Mouse (Mus musculus) gastrocnemius, postnatal 36 days (tissue): Measurements from ENCODE around the gene Isyna1. TPM values are rescaled to one million over a fixed set of nuclear protein-coding genes. Genes with fewer than 3 reads are reported as not detected.
A peak's percentile ranks its signal among the peaks of the same experiment; 100 is the strongest.
"Not testable (repeated sequence)": the region's sequence is repeated elsewhere in the genome, so short reads cannot be mapped to it uniquely, and the experiment has no call there.

Experiments
- DNase-seq, 2 experiments: peaks; one replicate each; pipeline ENCODE4 v3.0.0; 2022
- intact Hi-C: fragments of 180-260 bp; cut with DNase I; formaldehyde crosslinking; loops from one replicate; pipeline ENCODE4 v1.15.1; 2025
- total RNA-seq, 2 experiments: library from RNA; stranded (reverse); gene quantifications; 2 replicates each; pipeline ENCODE4 v1.2.3; 2021

Isyna1 gene
- total RNA-seq, 2 experiments from 2014 or later: 4.1 to 5.1 TPM

- intact Hi-C loops: no loop called here
- DNase-seq: peak; percentile 56 to 73
Observed at GRCm38 (mm10) chr8:70570990-70571389, 23.2 kb upstream of the Isyna1 start.

- intact Hi-C loops: no loop called here
- no peak for DNase-seq
Observed at GRCm38 (mm10) chr8:70574302-70574701, 19.9 kb upstream of the Isyna1 start.

GRCm38 (mm10) chr8:70574915-70575314, 19.3 kb upstream of the Isyna1 start:
- DNase-seq: peak in 1 of 2 experiments; percentile 53
- intact Hi-C loops: no loop called here

- DNase-seq: no peak
- intact Hi-C loops: no loop called here
Observed at GRCm38 (mm10) chr8:70577207-70577606, 17.0 kb upstream of the Isyna1 start.

- no peak for DNase-seq
Observed at GRCm38 (mm10) chr8:70583476-70584387, 10.4 kb upstream of the Isyna1 start.

GRCm38 (mm10) chr8:70584606-70585257, 9.4 kb upstream of the Isyna1 start:
- intact Hi-C loops: loop anchor here (2.0 to 5.0 kb wide), 2 partner anchors 24 to 37 kb away; no protein-coding TSS in a partner anchor
- no peak for DNase-seq

More at GRCm38 (mm10) chr8:70583476-70584387, 10.4 kb upstream of the Isyna1 start:
- intact Hi-C loops: loop anchor here (2.0 to 5.0 kb wide), 2 partner anchors 23 to 36 kb away; no protein-coding TSS in a partner anchor

GRCm38 (mm10) chr8:70585258-70585652, 8.9 kb upstream of the Isyna1 start:
- intact Hi-C loops: loop anchor here (2.0 kb wide), 1 partner anchor 24 kb away; no protein-coding TSS in a partner anchor
- peak; percentile 53 to 71 for DNase-seq

- DNase-seq, intact Hi-C loops: not testable (repeated sequence)
Observed at GRCm38 (mm10) chr8:70587955-70588354, 6.2 kb upstream of the Isyna1 start.

GRCm38 (mm10) chr8:70591569-70591968, 2.6 kb upstream of the Isyna1 start:
- intact Hi-C loops: no loop called here
- DNase-seq: no peak

GRCm38 (mm10) chr8:70593173-70593572, 1.0 kb upstream of the Isyna1 start:
- DNase-seq: no peak
- intact Hi-C loops: no loop called here

GRCm38 (mm10) chr8:70594621-70595564, 720 bp downstream of the Isyna1 start:
- DNase-seq: no peak

GRCm38 (mm10) chr8:70595811-70596210, 1.6 kb downstream of the Isyna1 start:
- intact Hi-C loops: no loop called here
- no peak for DNase-seq

More at GRCm38 (mm10) chr8:70594621-70595564, 720 bp downstream of the Isyna1 start:
- intact Hi-C loops: no loop called here

- intact Hi-C loops: no loop called here
- no peak for DNase-seq
Observed at GRCm38 (mm10) chr8:70596216-70596615, 2.0 kb downstream of the Isyna1 start.

- intact Hi-C loops: no loop called here
- no peak for DNase-seq
Observed at GRCm38 (mm10) chr8:70596775-70597416, 2.7 kb downstream of the Isyna1 start.

- intact Hi-C loops: no loop called here
- DNase-seq: no peak
Observed at GRCm38 (mm10) chr8:70597417-70598272, 3.5 kb downstream of the Isyna1 start.

GRCm38 (mm10) chr8:70598283-70598682, 4.1 kb downstream of the Isyna1 start:
- DNase-seq: peak; percentile 67 to 69
- intact Hi-C loops: no loop called here

- no peak for DNase-seq
- intact Hi-C loops: no loop called here
Observed at GRCm38 (mm10) chr8:70598722-70599121, 4.5 kb downstream of the Isyna1 start.

GRCm38 (mm10) chr8:70599507-70600290, 5.5 kb downstream of the Isyna1 start:
- intact Hi-C loops: no loop called here
- DNase-seq: no peak
